Mouse (Mus musculus): Measurements from ENCODE around the gene Ecm1.
A peak's percentile ranks its signal among the peaks of the same experiment; 100 is the strongest.

The Ecm1 gene

DNA sequence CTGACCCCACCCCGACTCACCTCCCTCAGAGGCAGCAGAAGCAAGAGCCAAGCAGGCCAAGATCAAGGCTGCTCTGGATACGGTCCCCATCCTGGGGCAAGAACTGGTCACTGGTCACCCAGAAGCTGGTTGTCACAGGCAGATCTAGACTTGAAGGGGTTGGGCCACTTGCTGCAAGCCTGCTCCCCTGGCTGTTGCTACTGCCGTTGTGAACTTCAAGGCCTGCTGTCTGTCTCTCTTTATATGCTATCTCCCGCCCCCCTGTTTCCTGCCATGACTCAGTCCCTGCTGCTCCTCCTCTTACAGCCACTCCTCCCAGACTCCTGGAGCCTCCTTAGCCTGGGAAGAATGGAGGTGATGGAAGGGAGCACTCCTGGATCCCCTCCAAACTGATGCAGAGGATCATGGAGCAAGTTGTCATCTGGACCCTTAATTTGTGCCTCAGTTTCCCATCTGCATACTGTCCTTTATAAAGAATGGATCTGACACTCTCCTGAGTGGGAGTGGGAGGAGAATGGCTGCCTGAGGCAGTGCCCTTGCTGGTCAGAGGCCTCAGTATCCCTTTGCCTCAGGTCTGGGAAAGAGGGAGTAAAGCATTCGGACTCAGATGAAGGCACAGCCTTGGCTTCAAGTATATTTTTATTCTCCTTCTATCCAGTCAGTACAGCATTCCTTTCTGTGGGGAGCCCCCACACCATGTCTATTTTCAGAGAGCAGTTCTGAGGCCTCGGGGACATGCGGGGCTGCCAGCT, at the start of gene Ecm1:
TSS of gene Ecm1 (minus strand) at position 217 of the 752 bp plus-strand sequence.
- DNase-seq (ENCODE audit: low spot score), result peak; percentile 23

DNA sequence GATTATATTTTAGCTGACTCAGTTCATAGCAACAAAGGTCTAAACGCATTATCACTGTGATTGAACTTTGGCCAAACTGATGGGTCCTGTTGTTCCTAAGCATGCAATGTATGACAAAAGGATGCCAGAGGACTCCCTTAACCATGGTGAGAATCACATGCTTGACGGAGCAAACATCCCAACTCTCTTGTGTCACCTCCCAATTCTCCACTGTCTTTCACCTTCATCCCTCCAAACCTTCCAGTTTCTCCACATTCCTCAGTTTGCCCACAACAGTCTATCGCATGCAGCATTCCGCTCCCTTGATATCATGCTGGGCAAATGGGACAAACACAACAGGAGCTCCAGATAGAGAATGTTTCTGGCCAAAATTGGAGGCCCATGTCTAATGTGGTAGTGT, 46.1 kb upstream of the Ecm1 start:
- DNase-seq (ENCODE audit: low spot score), result no peak

DNA sequence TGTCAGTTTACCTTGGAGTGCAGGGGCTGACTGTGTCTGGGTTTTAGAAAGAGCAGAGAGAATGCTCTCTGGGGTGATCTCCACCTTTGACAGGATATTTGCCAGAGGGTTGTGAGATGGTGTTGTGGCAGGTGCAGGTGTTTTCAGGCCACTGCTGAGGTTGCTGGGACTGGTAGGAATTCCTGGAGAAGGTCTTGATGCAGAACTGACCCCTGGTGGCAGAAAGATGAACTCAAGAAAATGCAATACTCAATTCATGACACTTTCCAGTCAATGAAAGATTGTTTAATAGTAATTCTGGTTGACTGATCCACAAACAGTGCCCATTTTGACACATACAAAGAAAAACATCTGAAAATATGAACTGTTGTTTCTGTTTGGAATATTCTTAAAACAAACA, 32.6 kb upstream of the Ecm1 start:
- DNase-seq (ENCODE audit: low spot score), result no peak

DNA sequence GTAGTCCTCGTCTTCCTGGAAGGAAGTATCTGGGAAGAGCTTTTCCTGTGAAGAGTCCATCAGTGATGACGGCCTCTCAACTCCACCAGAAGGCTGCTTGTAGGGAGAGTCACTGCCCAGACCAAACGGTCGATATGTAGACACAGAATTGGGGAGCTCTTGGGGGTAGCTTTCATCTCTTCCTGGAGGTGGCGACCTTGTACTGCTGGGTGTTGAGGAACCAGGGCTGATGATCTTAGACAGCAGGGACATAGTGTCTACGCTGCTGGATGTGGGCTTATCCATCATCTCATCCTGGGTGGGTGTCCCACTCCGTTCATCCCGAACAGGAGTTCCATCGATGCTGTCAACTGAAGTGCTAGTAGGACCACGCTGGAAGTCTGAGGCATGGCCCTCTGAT, 26.2 kb upstream of the Ecm1 start:
- DNase-seq (ENCODE audit: low spot score), result no peak

DNA sequence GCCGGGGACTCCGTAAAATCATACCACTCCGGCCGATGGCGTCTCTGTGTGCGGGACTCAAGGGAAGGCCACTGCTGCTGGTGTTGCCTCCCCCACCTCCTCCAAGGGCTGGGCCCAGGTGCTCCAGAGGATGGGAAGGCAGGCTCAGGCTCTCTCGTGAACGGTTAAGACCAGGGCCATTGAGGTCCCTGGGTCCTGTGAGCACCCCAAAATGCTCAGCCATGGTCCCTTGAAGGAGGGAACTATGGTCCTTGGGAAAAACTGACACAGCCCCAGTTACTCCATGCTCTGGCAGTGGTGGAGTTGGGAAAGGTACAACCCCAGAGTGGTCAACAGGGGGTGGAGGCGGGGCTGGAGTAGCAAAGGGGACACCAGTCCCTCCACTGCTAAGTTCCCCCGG, 24.4 kb upstream of the Ecm1 start:
- no peak for DNase-seq (ENCODE audit: low spot score)

DNA sequence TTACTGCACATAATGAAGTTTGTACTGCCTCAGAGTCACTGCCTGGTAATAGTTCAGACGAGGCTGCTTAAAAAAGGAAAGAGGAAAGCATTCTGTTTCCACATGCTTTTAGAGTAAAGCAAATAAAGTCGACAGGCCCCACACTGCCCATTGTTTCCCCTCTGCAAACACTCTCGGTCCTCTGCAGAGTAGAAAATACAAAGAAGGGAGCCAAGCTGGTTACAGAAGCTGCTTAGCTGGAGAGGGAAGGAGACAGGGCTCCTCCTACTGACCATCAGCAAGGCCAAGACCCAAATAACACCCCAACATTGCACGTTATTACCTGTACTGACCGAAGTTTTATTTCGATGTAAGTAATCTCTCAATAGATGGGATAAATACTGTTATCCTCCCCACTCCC, 23.6 kb upstream of the Ecm1 start:
- no peak for DNase-seq (ENCODE audit: low spot score)

DNA sequence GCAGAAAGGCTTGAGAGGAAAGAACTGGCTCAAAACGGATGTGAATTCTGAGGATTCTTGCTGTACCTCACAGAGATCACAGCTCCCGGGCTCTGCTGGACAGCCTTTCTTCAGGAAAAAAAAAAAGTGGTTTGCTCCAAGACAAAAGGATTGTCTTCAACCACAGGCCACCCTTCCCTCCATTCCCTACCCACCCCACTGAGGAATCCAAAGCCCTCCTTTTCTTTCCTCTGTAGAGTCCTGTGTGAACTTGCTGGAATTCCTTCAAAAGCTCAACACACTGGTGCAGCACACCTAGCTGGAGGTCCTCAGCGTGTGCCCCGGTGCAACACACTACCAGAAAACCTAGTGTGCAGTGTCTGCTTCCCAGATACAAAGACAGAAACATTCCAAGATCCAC, 22.4 kb upstream of the Ecm1 start:
- no peak for DNase-seq (ENCODE audit: low spot score)

DNA sequence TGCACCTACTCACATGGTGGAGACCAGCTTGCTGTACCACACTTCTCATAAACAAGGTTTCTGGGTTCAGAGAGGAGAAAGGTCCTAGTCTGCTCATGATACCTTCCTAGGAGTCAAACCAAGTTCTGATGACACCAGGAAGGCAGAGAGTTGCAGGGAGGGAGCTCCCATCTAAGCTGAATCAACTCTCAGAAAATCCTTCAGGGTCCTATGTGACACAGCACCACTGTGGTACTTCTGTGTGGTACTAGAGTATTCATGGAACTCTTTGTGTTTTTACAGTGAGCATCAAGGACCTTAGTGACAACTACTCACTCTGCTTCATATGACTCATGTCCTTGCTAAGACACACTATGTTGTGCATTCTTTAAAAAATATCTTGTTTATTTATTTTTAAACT, 21.3 kb upstream of the Ecm1 start:
- no peak for DNase-seq (ENCODE audit: low spot score)

DNA sequence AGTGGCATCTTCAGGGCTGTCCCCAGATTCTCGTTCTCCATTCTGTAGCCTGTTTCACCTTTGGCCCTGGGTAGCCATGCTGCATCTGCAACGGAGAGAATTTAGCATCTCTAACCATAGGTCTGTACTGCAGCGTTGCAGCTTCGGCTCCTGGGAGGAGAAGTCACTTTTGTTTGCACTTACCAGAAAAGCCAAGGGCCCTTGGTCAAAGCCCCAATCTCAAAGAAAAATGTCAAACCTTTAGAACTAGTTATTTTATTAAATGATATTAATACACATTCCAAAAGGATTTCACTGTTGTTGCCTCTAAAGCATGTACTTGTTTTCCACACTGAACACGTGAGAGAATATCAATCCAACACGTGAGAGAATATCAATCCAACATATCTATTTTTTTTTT, 20.7 kb upstream of the Ecm1 start, which contains the start of gene Tars2:
TSS of gene Tars2 (minus strand) at position 101 of the 400 bp plus-strand sequence.
- no peak for DNase-seq (ENCODE audit: low spot score)

DNA sequence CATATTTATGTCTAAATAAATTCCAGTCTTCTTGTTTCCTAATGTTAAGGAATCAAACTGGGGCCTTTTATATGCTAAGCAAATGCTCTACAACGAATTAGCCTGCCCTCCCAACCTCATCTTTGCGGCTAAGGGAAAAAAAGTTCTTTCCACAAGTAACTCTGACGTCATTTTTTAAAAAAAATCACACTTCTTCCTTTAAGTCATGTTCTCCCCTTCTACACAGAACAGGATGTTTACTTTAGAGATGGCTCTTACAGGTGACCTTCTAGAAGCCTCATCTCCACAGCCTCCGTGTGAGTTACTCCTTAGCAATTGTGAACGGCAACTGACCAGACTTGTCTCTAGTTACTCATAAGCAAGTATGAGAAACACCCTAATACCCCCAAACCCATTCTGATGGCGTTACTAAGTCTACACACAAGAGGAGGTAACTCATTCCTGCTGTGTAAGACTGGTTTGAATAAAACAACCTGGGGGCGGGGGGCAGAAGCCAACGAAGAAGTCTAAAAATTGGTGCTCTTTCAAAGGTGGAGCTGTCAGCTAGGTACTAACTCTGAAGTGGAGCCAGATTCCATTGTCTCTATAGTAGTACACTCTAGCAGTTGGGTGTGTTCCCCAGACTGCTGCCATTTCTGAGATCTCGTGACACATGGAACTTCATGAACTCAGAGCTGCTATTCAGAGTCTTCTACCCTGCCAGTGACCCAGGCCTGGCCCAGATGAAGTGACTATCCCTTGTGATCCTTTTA, 19.3 kb upstream of the Ecm1 start:
- no peak for DNase-seq (ENCODE audit: low spot score)

DNA sequence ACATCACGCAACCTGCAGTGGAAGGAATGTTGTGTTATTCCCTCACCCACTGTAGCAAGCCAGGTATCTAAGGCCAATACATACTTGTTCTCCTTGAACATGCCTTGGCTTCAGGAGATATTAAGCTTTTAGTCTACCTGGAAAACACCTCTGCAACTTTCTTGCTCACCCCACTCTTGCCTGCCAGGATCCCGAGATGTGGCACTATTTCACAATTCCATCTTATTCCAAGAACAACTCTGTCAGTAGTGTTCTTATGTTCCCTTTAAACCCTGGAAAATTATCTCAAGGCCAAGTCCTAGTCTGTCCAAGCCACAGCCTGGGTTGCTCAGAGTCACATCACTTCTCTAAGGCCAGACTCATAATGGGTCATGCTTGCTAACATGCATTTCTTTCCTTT, 17.4 kb upstream of the Ecm1 start:
- no peak for DNase-seq (ENCODE audit: low spot score)

DNA sequence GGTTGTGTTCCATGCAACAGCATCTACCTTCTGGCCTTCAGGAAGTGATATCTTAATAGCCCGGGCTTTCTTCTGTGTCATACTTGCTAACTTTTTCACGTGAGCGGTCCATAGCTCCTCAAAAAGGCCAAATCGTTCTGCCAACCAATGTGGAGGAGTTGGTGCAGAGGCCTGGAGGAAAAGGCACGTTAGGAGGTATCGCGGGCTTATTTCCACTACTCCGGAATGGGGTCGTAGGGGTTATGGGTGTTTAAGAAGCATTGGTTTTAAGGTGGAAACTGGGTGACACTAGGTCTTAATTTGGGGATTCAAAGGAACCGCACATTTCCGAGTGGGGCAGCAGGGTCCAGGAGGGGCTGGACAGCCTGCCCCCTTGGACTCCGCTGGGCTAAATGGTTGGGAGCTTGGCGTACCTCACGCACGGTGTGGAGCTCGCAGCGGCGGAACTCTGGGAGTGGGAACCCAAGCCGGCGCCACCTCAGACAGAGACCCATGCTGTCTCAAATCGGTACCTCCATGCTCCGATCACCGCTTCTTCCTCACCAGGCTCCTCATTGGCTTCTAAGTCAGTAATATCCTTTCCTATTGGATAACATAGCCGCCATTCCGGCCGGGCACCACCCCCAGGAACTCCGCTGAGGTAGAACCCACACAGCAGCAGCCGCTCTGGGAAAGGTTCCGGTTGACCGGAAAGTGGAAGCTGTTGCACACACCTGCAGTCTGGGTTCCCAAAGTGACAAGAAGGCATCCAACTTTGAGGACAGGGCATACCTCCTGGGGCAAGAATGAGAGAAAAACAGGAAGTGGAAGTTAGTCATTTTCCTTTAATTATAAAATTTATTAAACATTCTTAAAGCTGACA, 15.2 kb upstream of the Ecm1 start:
- DNase-seq (ENCODE audit: low spot score), result peak; percentile 90

DNA sequence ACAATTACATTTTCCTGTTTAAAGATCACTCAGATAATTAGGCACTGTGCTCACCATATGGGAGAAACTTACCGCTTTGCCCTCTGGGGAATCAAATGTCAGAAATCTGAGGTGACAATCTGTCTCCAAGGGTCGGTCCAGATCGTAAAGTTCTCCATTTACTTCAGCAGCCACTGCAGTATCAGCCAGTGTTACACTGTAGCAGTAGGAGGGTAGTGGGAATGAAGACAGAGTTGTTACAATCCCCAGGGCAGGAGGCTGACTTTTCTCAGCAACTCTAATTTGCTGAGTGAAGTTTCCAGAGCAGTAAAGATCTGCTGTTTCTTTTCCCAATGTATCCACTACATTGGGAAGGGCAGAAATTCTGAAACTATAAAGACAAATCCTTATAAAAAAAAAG, 13.6 kb upstream of the Ecm1 start:
- DNase-seq (ENCODE audit: low spot score), result no peak

DNA sequence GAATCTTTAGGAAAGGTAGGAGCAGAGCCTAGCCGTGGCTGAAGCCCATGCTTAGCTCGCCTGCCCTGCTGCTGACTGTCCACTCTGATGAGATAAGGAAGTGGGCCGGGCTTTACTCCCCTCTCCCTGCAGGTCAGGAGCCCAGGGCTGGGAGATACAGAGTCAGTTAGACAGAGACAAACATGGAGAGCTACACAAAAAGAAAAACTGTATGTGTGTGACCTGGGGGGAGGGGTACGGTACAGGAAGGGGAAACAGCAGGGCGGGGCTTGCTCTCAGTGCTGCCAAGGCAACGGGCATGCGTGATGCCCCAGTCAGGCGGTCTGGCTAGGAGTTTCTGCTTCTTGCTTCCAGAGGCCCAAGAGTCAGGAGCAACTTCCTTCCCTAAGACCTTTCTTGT, 1.0 kb upstream of the Ecm1 start:
- DNase-seq (ENCODE audit: low spot score), result peak; percentile 26

DNA sequence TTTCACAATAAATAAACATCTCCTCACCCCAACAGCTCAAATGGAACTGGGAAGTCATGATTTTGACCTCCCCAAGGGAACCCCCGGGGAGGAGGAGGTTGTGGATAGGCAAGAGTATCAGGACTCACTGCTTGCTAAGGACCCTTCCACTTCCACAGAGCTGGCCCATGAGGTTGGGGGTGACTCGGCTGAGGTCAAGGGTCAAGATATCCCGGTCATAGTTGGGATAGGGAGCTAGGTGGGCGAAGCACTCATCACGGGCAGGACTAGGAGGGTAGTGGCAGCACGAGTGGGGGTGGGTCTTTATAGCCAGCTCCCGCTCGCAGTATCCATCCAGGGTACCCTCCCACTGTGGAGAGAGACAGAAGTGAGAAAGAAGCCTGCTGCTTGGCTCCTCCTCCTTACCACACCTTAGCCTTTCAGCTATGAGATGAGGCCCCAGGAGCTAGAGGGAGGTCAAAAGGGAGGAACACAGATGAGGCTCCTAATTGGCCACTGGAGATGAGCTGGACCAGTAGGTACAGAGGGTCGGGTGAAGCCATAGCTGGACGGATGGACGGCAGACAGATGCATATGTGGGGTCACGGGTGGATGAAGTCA, 4.2 kb downstream of the Ecm1 start:
- no peak for DNase-seq (ENCODE audit: low spot score)

DNA sequence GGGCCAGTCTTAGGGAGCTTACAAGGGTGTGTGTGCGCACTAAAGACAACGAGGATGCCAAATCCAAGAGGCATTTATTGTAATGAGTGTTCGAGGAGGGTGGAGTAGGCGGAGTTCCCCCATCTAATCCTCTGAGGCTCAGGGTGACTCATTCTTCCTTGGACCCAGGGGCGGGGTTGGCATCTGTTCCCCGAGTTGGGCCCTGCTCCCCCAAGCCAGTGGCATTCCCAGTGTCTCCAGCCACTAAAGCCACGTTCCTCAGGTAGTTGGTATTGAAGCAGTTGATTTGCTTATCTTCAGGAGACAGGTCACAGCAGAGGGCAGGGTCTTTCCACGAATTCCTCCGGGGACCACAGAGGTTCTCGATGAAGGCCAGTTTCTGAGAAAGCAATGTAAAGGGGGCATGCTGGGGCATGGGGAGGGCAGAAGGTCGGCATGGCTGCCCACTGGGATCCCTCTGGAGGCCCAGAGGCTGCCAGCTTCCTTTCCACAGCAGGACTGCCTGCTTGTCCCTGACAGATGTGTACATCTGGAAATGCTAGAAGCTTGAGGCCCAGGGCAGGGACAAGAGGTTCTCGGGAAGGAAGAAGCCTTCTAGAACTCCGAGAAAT, 5.2 kb downstream of the Ecm1 start:
- DNase-seq (ENCODE audit: low spot score), result no peak

DNA sequence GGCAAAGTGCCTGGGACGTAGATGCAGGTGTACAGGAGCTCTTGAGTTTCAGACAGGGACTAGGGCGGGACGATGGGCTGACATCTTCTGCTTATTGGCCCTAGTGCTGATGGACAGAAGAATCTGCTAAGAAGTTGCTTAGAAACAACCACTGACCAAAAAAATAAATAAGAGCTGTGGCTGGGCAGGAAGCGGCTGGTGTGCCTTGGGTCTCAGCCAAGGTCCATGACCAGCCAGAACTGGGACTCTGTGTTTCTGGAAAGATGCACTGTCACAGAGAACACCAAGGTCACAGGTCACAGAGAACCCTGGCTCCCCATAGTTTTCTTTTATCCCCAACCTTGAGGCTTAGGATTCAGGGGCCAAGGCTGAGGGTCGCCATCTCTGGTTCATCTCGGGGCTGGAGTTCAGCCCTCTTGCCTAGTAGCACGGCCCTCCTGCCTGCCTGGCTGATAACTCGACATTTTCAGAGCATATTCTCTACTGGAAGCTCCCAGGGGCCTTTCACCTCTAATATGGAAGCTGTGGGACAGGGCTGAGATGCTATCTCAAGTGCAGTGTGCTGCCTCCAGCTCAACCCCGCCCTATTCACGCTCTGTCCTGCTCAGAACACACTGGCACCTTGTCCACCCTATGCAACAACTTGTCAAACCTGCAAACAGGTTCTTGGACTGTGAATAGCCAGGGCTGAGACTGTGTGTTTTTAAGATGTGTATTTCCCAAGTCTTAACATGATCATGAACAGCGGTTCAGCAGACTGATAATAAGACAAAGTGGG, 6.4 kb downstream of the Ecm1 start:
- DNase-seq (ENCODE audit: low spot score), result no peak

DNA sequence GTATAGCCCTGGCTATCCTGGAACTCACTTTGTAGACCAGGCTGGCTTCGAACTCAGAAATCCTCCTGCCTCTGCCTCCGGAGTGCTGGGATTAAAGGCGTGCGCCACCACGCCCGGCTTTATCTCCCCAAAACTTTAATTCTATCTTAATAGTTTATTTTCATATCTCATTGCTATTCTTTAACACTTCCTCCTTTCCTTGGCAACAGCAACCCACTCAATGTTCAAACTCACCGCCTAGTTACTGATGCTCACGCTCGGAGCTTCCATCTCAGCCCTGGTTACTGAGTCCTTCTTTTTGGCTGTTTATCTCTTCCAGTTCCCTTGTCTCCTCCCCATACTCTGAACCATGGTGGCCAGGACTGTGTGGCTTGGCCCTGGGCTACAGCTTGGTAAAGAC, 7.1 kb downstream of the Ecm1 start:
- no peak for DNase-seq (ENCODE audit: low spot score)

DNA sequence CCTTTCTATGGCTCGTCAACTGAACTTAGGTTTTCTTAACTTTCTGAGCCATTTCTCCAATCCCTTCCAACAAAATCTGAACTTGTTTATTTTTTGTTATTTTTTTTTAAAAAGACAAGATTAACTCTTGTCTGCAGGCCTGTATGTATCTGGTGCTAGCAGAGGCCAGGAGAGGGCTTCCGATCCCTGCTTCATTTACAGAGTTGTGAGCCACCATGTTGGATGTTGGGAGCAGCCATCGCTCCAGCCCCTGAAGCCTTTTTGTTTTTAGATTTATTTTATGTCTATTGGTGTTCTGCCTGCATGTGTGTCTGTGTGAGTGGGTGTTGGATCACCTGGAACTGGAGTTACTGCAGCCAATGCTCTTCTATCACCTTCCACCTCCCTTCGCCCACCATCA, 7.6 kb downstream of the Ecm1 start:
- DNase-seq (ENCODE audit: low spot score), result no peak

DNA sequence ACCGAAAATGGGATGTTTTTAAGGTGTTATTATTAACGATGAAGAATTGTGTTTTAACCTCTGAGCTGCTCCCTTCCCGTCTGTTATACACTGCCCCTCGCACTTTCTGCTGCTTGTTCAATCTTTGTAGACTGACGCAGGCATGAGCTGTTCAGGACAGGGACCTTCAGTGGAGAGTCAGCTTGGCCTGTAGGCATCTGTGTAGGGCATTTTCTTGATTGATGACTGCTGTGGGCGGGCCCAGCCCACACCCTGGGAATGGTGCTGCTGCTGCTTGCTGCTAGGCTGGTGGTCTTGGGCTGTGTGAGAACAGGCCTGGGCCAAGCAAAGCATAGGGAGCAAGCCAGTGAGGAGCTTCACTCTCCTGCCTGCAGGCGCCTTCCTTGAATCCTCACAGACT, 8.9 kb downstream of the Ecm1 start:
- no peak for DNase-seq (ENCODE audit: low spot score)

DNA sequence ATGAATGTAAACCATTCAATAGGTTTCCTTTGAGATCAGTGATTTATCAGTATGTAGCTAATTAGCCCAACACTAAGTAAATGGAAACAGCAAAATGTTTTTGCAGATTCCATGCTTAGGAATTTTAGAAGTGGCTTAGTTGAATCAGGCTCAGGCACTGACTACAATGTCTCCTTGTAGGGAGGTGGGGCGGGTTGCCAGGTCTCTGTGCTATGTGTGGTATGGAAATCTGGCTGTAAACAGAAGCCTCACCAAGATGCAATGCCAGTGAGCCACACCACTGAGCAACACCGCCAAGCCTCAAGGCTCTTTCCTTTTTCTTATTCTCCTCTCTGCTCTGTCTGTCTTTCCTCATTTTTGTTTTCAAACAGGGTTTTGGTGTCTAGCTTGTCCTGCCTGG, 10.5 kb downstream of the Ecm1 start:
- no peak for DNase-seq (ENCODE audit: low spot score)

All from ovary, postnatal 14 days (tissue).